Mouse (Mus musculus) hindlimb bud, embryonic 11.5 days (tissue): ENCODE results near the gene 4930558C23Rik.
"Not testable (repeated sequence)": the region's sequence is repeated elsewhere in the genome, so short reads cannot be mapped to it uniquely, and the experiment has no call there.

Source experiments
- DNase-seq: peaks from one replicate; pipeline ENCODE4 v3.0.0-alpha.2; 2012; ENCODE audit warnings: low read depth, low spot score; ENCODE audit errors: extremely low spot score

The 4930558C23Rik gene

DNA sequence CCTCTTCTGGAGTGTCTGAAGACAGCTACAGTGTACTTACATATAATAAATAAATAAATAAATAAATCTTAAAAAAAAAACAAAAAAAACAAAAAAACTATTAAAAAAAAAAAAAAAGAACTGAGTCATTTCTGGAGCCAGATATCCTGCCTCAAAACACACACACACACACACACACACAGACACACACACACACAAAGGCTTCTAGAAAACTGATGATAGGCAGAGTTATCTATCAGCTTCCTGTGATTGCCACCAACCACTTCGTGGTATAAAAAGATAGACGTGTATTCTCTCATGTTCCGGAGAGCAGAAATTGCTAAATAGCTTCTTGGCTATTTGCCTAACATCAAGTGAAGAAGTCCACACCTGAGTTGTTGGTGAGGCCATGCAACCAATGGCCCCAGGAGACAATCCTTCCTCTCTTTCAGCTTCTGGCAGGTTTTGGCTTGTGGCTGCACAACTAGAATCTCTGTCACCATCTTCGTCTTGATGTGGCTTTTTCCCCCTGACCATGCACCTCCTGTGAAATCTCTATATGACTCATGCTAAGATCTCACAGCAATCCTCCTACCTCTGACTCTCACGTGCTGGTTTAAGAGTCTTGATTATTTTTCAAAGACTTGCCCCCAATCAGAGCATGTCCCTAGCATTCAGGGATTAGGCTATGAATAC, 17.1 kb downstream of the 4930558C23Rik start:
- DNase-seq = no peak

DNA sequence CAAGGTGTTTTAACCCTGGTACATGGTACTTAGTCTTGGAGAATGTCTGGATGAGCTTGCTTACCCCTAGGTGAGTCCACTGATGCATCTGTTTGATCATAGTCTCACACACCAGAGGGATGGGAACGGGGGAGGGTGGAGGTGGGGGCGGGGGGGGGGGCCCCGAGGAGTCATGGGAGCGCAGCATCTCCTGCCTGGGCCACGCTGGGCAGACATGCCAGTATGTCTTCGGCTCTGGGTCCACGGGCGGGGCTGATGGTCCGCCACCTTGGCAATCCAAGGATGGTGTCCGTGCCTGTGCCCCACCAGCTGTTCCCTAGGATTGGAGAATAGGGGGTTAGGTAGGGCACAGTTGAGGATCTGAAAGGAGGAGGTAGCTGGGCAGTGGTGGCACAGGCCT, 29.4 kb downstream of the 4930558C23Rik start:
- DNase-seq = no peak

DNA sequence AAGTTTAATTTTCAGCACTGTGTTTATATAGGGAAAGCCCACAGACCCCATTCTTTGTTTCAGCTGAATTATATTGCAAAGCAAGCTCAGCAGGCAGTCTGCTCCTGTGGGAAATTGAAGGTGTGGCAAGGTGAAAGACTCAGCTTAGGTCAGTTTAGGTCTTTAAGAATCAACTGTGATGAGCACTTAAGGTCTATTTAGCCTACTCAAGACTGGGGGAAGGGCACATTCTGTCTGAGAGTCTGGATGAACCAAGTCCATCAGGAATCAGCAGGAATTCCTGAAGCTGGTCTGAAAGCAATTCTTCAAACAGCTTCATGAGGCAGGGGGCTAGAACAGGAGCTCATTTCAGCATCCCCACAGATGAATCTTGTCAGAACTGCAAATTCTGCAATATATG, 32.5 kb downstream of the 4930558C23Rik start:
- no peak for DNase-seq

DNA sequence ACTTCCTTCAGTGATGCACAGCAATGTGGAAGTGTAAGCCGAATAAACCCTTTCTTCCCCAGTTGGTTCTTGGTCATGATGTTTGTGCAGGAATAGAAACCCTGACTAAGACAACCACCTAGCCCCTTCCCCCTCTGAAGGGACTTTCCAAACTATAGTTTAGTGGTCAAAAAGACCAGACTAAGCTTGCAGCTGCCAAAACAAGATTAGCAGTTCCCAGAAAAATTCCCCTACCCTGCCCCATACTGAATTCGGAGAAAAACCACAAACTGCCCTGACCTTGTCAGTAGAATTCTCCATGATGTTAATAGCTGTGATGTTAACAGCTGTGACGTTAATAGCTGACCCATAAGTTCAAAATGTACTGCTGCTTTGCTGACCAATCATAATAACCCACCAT, 42.4 kb downstream of the 4930558C23Rik start:
- not testable (repeated sequence) for DNase-seq

DNA sequence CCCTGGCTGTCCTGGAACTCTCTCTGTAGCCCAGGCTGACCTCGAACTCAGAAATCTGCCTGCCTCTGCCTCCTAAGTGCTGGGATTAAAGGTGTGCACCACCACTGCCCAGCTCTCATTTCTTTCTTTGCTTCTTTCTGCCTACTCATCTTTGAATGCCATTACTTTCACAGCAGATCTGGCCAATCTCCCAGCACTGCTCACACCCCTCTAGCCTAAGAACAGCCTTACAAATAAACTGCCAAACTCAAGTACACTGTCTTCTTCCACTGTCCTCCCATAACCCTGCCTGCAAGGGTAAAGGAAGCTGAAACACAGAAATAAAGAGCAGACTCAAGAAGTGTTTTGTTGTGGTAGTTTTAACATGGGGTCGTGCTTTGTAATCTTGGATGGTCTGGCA, 44.9 kb downstream of the 4930558C23Rik start:
- DNase-seq = no peak

DNA sequence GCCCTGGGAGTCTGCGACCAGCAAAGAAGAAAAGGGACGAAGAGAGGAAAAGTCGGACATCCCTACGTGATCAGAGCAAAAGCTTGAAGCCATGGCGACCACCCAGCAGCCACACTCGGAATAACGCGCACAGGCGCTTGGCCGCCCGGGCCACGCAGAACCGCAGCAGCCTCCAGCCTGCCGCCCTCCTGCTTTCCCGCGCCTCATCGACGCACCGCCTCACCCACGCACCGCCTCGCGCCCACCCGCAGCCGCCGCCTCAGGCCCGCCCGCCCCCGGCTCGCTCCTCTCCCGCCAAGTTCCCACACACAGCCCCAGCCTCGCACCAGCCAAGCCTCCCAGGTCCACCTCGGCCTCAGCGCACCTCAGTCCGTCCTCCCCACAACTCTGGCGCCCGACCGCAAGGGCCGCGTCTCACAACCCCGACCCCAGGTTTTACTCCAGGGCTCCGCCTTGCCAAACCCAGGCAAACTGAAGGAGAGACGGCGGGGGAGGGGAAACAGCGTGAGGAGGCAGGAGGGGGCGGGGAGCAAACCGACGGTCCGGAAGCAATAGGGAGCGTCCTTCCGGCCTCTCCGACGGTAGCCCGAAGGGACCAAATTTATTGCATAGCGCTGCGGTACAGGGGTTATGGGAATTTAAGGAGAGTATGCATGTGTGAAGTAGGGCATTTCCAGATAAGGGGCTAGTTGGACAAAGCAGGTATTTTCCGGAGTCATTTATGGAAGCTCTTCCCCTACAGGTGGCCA, 45.8 kb downstream of the 4930558C23Rik start, which contains the start of gene Setdb1:
Gene Setdb1 (minus strand): TSS at position 502 of the 749 bp plus-strand sequence.
- peak; percentile 96 for DNase-seq

DNA sequence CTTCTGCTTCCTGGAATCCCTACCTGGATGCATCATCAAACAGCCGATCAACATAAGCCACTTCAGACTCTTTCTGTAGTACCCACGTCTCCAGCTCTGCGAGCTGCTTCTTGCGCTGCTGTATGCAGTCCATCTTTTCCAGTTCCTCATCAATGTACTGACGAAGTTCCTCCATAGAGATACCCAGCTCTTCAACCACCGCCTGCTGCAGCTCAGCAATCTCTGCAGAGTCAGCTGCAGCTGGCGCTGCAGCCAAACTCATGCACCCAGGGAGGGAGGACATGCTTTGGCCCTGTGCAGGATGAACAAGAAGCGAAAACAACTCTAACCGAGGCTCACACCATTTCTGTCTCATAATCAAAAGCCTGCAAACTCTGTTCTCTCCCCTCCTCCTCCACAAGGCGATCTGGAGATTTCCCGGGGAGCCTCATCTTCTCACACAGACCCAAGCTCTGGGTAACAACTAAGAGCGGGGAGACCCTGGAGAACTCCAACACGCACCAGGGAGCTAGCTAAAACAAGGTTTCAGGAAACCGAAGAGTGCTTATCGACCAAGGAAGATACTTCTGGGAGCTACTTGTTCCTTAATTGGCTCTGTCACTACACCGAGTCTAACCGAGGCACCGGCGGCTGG, 46.6 kb downstream of the 4930558C23Rik start:
- not testable (repeated sequence) for DNase-seq

DNA sequence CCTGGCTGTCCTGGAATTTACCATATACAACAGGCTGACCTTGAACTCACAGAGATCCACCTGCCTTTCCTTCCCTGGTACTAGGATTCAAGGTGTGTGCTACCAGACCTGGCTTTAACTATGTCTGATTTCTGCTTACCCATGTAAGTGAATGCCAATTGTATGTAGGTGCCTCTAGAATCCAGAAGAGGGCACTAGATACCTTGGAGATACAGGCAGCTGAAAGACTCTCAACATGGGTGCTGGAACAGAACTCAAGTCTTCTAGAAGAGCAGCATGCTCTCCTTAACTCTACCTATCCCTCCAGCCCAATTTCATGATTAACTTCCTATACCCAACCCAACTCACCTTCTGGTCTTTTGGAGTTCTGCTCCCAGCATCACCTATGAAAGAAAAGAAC, 53.1 kb downstream of the 4930558C23Rik start:
- peak; percentile 14 for DNase-seq

DNA sequence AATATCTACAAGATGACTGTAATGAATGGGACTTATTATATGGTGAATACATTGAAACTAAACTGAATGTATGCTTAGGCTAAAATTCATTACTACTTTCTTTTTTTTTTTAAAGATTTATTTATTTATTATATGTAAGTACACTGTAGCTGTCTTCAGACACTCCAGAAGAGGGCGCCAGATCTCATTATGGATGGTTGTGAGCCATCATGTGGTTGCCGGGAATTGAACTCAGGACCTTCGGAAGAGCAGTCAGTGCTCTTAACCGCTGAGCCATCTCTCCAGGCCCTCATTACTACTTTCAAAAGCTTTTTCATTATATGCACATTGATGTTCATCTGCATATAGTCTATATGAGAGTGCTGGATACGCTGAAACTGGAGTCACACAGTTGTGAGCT, 54.3 kb downstream of the 4930558C23Rik start:
- not testable (repeated sequence) for DNase-seq

DNA sequence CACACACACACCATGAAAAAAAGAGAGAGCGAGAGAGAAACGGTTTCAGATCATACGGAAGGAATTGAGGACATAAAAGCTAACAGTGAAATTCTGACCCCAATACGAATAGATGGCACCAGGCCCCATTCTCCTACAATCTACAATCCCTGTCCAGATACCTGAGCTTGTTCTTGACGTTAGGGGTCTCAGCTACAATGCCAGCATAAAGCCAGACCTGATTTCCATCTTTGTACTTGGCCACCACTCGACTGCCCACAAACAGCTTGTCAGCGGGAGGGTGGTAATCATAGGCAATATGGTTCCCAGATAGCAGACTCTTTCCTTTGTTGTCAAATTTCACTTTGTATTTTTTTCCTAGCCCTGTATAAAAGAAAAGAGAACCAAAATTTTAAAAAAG, 56.2 kb downstream of the 4930558C23Rik start:
- no peak for DNase-seq

DNA sequence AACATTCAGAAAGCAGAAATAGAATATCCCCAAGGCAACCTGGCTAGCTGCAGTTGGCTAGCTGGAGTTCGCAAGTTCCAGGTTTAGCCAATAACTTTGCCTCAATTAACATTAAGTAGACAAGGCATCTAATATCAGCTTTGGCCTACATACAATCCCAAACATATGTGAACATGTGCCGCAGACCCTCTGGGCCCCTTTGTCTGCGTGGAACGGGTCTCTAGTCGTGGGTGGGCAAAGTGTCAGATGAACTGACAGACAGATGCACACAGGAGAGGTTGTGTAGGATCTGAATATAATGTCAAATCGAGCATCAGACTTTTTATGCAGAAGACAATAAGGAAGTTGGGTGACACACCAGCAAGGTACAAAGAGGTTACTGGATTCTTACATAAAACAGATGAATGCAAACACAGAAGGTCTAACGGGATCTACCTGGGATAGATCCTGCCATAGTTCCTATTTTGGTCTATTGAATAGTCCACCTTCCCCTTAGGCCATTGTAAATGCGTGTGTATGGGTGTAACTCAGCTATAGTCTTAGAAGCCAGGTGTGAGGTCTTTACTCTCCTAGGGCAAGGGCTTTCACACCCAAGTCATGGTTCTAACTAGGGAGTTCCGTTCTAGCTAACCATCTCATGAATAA, 59.2 kb downstream of the 4930558C23Rik start:
- DNase-seq = not testable (repeated sequence)

DNA sequence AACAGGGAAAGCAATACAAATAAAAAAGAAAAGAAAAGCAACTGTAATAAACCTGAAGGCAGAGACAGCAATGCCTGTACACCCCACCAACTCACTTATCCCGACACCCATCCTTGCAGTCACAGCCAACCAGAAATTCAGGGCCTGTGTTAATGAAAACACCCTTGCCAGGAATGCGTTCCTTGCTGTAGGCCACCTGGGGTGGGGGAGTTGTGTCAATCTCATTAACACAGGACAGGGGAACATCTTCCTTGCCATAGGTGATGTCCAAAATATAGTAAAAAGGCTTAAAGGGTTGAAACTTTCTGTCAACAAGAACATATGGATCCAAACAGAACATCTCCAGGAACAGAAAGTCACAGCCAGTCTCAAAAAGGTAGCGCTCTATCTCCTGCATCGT, 64.4 kb downstream of the 4930558C23Rik start:
- DNase-seq = no peak

DNA sequence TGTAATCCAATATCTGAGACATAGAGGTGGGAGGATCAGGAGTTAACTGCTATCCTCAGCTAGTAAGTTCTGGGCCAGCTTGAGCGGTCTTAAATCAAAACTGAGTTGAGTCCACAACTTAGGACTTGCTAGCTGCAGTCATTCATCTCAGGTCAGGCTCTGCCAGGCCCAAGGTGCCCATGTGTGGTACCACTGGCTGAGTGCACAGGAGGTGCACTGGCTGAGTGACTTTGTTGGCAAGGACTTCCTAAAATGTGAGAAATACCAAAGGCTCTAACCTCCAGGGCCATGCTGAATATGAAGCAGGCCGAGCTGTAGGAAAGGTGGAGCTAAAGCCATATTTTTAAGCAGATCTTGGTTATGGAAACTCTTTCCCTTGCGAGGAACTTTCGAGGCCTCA, 65.3 kb downstream of the 4930558C23Rik start:
- DNase-seq = no peak
